Mouse (Mus musculus): Measurements from ENCODE around the gene H2al1g.
"Not testable (repeated sequence)": the region's sequence is repeated elsewhere in the genome, so short reads cannot be mapped to it uniquely, and the experiment has no call there.

The H2al1g gene

DNA sequence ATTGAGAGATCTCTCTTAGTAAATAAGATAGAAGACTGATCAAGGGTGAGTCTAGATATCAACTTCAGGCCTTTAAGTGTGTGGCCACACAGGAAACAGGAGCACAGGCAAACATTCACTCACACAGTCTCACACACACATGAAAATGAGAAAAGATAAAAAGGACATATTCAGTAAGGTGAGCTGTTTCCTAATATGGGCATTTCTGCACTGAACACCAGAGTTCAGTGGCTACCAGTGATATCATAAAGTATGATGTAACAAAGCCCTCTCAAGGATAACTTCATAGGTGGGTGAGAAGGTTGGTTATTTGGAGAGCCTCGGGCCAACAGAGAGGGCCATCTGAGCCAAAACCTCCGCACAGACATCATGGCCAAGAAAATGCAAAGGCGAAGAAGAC is at the start of gene H2al1g:
Gene H2al1g (plus strand): TSS at position 301 of the 400 bp plus-strand sequence.
- DNase-seq (ENCODE audit: low read depth, low spot score), result not testable (repeated sequence)

DNA sequence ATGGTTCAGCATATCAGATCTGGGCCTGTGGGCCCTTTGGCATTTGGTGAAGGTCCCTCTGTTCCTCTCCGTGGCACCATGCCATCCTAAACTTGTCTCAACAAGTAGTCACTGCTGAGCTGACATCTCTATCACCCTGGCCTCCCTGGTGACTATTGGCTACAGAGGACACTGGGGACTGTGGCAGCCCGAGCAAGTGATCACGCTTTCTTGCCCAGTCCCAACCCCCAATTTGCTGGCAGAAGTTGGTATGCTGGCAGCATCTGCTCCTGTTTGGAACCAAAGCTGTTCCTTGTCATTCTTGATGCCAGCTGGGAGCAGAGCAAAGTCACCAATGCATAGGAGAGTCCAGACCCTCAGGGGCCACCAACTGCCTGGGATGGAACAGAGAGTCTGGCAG is 49.0 kb upstream of the H2al1g start:
- no peak for DNase-seq (ENCODE audit: low read depth, low spot score)

DNA sequence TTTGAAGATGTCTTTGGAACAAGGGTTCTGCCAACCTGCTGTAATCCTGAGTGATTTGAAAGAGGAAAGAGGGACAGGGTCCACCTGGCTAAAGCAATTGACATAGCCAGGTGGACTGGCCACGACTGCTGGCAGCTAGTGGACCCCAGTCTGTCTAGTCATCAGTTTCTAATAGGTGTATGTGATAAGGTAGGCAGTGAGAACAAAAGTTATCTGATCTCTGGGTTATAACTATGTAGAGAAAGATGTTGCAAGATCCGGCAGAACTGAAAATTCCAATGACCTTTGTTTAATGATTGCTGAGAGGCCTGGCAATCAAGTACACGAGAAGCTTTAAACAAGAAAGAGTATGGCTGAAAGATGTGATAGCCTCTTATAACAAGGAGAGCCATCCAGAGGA is 44.9 kb upstream of the H2al1g start:
- no peak for DNase-seq (ENCODE audit: low read depth, low spot score)

DNA sequence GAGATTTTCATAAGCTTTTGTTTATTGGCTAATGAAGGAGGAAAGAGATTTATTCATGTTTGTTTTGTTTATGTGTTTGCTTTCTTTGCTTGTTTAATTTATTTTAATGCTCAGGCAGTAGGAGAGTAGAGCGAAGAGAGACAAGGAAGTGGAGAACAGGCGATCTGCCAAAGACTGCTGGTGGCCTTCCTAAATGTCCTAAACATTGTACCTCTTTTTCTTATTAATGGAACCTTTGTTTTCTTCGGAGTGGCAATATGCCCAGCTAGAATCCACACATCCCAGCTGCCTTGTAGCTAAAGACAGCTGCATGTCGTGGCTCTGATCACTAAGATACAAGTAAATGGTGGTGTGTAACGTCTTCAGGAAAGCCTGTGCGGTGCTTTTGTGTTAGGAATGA is 41.0 kb upstream of the H2al1g start:
- no peak for DNase-seq (ENCODE audit: low read depth, low spot score)

DNA sequence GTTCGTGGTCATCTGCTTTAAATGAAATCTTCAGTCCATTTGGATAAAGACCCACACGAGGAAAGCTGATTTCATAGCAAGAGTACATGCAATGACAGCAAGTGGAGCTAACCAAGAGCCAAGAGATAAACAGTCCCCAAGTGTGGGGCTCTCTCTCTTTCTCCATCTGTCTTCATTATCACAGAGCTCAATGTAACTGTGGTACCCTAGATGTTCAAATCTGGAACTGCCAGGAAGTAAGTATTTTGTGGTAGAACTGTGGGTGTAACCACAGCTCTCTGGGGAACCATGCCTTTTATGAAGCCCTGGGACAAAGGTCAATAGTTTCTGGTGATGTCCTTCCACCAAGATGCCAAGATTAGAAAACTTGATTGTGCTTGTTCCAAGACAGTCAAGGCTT is 37.3 kb upstream of the H2al1g start:
- no peak for DNase-seq (ENCODE audit: low read depth, low spot score)

DNA sequence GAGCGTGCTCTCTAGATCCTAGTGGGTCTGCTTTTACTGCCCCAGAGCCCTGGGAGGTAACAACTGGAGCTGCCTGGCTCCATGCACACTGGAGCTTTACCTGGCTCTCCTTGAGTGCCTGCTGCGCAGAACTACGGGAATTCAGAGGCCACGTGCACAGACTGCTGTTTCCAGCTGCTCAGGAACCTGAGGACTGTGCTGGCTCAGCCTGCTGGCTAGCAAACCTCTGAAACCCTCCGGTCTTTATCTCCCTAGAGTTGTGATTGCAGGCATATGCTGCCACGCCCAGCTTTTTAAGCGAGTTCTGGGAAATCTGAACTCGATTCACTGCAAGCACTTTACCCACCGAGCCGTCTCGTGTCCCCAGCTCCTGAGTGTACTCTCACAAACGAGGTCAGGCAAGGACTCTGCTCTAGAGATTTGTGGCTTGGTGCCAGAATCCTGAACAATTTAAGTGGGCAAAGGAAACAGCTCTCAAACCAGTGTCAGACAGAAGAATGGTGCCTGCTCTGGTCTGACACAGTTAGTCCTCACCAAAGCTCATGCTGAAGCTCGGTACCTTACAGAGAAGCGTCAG is 29.7 kb upstream of the H2al1g start:
- DNase-seq (ENCODE audit: low read depth, low spot score), result peak; percentile 7

DNA sequence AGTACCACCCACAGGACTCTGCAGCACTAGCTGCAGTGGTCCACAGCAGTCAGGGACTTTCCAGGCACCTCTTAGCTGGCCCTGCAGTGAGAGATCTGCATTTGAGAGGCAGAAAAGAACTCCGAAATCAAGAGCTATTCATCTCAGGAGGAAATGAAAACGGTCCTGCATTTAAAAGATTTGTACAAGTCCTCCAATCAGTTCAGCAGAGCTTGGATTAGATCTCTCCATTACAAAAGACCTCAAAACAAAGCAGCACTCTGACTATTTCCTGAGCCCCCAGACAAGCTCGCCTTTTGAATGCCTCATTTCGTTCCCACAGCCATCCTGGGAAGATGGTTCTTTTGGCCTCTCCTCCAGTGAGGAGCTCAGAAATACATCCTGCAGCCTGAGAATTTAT is 28.8 kb upstream of the H2al1g start:
- DNase-seq (ENCODE audit: low read depth, low spot score), result peak; percentile 83

DNA sequence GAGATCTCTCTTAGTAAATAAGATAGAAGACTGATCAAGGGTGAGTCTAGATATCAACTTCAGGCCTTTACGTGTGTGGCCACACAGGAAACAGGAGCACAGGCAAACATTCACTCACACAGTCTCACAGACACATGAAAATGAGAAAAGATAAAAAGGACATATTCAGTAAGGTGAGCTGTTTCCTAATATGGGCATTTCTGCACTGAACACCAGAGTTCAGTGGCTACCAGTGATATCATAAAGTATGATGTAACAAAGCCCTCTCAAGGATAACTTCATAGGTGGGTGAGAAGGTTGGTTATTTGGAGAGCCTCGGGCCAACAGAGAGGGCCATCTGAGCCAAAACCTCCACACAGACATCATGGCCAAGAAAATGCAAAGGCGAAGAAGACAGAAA is 19.1 kb upstream of the H2al1g start, which contains the start of gene H2al1a:
Gene H2al1a (plus strand): TSS at position 301 of the 400 bp plus-strand sequence.
- DNase-seq (ENCODE audit: low read depth, low spot score), result not testable (repeated sequence)

DNA sequence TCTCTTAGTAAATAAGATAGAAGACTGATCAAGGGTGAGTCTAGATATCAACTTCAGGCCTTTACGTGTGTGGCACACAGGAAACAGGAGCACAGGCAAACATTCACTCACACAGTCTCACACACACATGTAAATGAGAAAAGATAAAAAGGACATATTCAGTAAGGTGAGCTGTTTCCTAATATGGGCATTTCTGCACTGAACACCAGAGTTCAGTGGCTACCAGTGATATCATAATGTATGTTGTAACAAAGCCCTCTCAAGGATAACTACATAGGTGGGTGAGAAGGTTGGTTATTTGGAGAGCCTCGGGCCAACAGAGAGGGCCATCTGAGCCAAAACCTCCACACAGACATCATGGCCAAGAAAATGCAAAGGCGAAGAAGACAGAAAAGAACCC is 15.9 kb upstream of the H2al1g start, which contains the start of gene H2al1b:
Gene H2al1b (plus strand): TSS at position 301 of the 400 bp plus-strand sequence.
- DNase-seq (ENCODE audit: low read depth, low spot score), result not testable (repeated sequence)

DNA sequence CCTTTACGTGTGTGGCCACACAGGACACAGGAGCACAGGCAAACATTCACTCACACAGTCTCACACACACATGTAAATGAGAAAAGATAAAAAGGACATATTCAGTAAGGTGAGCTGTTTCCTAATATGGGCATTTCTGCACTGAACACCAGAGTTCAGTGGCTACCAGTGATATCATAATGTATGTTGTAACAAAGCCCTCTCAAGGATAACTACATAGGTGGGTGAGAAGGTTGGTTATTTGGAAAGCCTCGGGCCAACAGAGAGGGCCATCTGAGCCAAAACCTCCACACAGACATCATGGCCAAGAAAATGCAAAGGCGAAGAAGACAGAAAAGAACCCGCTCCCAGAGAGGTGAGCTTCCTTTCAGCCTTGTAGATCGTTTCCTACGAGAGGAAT is 12.7 kb upstream of the H2al1g start, which contains the start of gene H2al1c:
Gene H2al1c (plus strand): TSS at position 301 of the 400 bp plus-strand sequence.
- DNase-seq (ENCODE audit: low read depth, low spot score), result not testable (repeated sequence)

DNA sequence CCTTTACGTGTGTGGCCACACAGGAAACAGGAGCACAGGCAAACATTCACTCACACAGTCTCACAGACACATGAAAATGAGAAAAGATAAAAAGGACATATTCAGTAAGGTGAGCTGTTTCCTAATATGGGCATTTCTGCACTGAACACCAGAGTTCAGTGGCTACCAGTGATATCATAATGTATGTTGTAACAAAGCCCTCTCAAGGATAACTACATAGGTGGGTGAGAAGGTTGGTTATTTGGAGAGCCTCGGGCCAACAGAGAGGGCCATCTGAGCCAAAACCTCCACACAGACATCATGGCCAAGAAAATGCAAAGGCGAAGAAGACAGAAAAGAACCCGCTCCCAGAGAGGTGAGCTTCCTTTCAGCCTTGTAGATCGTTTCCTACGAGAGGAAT is 9.5 kb upstream of the H2al1g start, which contains the start of gene H2al1d:
Gene H2al1d (plus strand): TSS at position 301 of the 400 bp plus-strand sequence.
- DNase-seq (ENCODE audit: low read depth, low spot score), result not testable (repeated sequence)

DNA sequence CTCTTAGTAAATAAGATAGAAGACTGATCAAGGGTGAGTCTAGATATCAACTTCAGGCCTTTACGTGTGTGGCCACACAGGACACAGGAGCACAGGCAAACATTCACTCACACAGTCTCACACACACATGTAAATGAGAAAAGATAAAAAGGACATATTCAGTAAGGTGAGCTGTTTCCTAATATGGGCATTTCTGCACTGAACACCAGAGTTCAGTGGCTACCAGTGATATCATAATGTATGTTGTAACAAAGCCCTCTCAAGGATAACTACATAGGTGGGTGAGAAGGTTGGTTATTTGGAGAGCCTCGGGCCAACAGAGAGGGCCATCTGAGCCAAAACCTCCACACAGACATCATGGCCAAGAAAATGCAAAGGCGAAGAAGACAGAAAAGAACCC is 6.4 kb upstream of the H2al1g start, which contains the start of gene H2al1e:
Gene H2al1e (plus strand): TSS at position 301 of the 400 bp plus-strand sequence.
- not testable (repeated sequence) for DNase-seq (ENCODE audit: low read depth, low spot score)

DNA sequence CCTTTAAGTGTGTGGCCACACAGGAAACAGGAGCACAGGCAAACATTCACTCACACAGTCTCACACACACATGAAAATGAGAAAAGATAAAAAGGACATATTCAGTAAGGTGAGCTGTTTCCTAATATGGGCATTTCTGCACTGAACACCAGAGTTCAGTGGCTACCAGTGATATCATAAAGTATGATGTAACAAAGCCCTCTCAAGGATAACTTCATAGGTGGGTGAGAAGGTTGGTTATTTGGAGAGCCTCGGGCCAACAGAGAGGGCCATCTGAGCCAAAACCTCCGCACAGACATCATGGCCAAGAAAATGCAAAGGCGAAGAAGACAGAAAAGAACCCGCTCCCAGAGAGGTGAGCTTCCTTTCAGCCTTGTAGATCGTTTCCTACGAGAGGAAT is 3.2 kb upstream of the H2al1g start, which contains the start of gene H2al1f:
Gene H2al1f (plus strand): TSS at position 301 of the 400 bp plus-strand sequence.
- DNase-seq (ENCODE audit: low read depth, low spot score), result not testable (repeated sequence)

DNA sequence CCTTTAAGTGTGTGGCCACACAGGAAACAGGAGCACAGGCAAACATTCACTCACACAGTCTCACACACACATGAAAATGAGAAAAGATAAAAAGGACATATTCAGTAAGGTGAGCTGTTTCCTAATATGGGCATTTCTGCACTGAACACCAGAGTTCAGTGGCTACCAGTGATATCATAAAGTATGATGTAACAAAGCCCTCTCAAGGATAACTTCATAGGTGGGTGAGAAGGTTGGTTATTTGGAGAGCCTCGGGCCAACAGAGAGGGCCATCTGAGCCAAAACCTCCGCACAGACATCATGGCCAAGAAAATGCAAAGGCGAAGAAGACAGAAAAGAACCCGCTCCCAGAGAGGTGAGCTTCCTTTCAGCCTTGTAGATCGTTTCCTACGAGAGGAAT is 3.1 kb downstream of the H2al1g start, which contains the start of gene H2al1h:
Gene H2al1h (plus strand): TSS at position 301 of the 400 bp plus-strand sequence.
- not testable (repeated sequence) for DNase-seq (ENCODE audit: low read depth, low spot score)

DNA sequence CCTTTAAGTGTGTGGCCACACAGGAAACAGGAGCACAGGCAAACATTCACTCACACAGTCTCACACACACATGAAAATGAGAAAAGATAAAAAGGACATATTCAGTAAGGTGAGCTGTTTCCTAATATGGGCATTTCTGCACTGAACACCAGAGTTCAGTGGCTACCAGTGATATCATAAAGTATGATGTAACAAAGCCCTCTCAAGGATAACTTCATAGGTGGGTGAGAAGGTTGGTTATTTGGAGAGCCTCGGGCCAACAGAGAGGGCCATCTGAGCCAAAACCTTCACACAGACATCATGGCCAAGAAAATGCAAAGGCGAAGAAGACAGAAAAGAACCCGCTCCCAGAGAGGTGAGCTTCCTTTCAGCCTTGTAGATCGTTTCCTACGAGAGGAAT is 6.3 kb downstream of the H2al1g start, which contains the start of gene H2al1i:
Gene H2al1i (plus strand): TSS at position 301 of the 400 bp plus-strand sequence.
- DNase-seq (ENCODE audit: low read depth, low spot score), result not testable (repeated sequence)

DNA sequence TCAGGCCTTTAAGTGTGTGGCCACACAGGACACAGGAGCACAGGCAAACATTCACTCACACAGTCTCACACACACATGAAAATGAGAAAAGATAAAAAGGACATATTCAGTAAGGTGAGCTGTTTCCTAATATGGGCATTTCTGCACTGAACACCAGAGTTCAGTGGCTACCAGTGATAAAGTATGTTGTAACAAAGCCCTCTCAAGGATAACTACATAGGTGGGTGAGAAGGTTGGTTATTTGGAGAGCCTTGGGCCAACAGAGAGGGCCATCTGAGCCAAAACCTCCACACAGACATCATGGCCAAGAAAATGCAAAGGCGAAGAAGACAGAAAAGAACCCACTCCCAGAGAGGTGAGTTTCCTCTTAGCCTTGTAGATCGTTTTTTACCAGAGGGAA is 9.5 kb downstream of the H2al1g start, which contains the start of gene H2al1j:
Gene H2al1j (plus strand): TSS at position 301 of the 400 bp plus-strand sequence.
- not testable (repeated sequence) for DNase-seq (ENCODE audit: low read depth, low spot score)

DNA sequence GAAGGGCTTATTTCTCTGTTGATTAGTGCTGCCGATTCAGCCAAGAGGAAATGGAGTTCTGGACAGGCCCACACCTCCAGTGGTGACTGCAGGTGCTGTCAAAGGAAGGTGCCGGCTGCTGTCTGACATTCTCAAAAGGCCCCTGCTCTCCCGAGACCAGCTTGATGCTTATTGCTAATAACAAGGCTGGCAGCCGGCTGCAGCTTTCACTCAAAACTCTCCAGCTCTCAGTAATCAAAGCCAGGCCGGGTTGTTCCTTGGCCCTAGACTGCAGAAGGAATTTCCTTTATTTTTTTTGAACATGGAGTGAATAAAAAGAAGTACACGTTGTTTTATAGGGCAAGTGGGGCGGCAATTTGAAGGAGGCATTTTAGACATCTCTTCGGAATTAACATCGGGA is 27.7 kb downstream of the H2al1g start:
- no peak for DNase-seq (ENCODE audit: low read depth, low spot score)

DNA sequence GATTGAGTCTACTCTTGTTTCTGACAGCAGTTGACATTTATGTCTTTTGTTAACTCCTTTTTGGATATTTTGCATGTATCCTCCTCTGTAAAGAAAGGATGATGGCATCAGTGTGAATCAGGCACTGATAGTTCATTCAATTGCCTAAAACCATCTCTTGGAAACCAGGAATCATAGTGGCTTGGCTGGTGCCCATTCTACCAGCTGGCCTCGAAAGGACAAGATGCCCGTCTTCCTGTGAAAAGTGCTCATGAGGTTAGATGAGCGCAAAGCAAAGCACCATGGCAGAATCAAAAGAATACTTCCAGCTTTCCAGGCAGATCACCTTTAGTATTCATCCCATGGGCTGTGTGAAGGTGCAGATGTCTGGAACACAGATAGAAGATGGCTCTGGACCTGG is 28.7 kb downstream of the H2al1g start:
- DNase-seq (ENCODE audit: low read depth, low spot score), result no peak

DNA sequence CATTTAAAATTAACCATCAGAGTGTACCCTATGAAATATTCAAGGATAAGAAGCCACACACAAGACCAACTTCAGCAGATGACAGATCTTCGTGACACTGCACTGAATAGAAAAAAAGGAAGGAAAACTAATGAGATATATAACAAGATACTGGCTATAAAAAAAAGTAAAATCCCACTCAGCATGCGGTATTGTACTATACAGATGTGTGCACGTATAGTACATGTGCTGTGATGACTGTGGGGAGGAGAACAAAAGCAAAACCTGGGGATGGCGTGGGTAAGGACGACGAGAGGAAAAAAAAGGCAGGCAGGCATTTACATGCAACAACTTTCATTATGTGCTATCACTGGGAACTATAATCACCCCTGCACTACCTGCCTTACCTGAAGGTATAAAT is 42.8 kb downstream of the H2al1g start:
- no peak for DNase-seq (ENCODE audit: low read depth, low spot score)

DNA sequence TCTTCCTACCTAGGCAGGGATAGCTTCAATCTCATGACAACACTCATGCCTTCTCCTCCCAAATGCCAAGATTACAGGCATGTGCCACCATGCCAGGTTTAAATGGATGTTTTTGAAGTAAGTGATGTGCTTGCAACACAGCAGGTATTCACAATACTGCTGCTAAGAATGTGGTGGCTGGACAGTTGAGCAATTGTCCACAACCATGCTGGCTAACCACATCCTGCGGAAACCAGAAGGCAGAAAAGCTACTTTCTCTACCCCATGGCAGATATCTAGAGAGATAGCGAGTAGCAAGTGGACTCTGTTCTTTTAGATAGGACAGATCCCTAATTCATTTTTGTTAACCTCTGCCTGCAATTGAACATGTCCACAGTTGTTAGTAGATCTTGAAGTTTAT is 43.2 kb downstream of the H2al1g start:
- no peak for DNase-seq (ENCODE audit: low read depth, low spot score)

DNA sequence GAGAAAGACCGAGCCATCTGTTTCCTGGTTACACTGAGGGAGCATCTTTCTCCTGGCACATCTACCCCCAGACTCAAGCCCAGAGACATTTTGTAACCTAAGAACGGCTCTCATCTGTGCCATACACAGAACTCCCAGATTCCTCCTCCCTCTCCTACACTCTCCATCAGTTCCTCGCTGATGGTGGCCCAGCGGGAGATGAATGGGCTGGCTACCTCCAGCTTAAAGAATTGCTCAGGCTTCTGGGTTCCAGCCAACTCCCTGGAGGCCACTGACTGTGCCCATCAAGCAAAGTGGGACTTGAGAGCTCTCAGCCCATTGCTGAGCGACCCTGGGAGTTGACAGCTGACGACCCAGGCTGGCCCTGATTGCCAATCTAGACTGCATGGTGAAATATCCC is 45.8 kb downstream of the H2al1g start:
- peak; percentile 2 for DNase-seq (ENCODE audit: low read depth, low spot score)

DNA sequence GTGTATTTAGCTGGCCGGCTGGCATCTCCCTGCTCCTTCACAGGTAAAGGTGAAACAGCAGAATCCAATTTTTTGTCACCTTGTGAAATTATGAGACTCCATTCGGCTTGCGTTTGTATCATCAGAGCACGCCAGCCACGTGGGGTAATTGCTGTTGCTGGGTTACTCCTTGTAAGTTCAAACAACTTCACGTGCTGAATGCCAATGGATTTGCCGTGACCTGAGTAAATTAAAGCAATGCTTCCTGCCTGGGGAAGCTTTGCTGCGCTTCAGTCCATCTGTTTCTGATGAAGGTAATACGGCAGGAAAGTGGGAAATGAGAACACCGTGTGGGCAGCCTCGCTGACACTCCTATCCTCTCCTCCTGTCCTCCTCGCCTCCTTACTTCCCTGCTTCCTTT is 47.1 kb downstream of the H2al1g start:
- no peak for DNase-seq (ENCODE audit: low read depth, low spot score)
